Mouse (Mus musculus) left cerebral cortex, adult 2 months (tissue): ENCODE results near the gene Afg3l1. TPM values are rescaled to one million over a fixed set of nuclear protein-coding genes. Genes with fewer than 3 reads are reported as not detected.

Experiments
- DNase-seq, 2 experiments: peaks; one replicate each; pipeline ENCODE4 v3.0.0; 2021 to 2022; ENCODE audit warnings: low spot score in 2 of 2, mixed read lengths in 1 of 2; ENCODE audit errors: extremely low spot score in 1 of 2
- H3K27ac ChIP-seq: fragments of 200-600 bp; 2 replicates; pipeline ENCODE4 v1.8.1; 2022
- H3K4me3 ChIP-seq: fragments of 200-600 bp; 2 replicates; pipeline ENCODE4 v1.8.1; 2022
- CTCF ChIP-seq: fragments of 200-600 bp; IDR thresholded peaks from 2 replicates; pipeline ENCODE4 v1.8.1; 2022; ENCODE audit warnings: antibody characterized with exemption, mild to moderate bottlenecking, moderate library complexity
- intact Hi-C: fragments of 180-260 bp; cut with DNase I; formaldehyde crosslinking; loops from one replicate; pipeline ENCODE4 v1.15.1; 2025
- total RNA-seq, 2 experiments: library from RNA; stranded (reverse); gene quantifications; 2 replicates each; pipeline ENCODE4 v1.2.3; 2021

The Afg3l1 gene
- total RNA-seq, 2 experiments from 2014 or later: 26.3 to 31.1 TPM

DNA sequence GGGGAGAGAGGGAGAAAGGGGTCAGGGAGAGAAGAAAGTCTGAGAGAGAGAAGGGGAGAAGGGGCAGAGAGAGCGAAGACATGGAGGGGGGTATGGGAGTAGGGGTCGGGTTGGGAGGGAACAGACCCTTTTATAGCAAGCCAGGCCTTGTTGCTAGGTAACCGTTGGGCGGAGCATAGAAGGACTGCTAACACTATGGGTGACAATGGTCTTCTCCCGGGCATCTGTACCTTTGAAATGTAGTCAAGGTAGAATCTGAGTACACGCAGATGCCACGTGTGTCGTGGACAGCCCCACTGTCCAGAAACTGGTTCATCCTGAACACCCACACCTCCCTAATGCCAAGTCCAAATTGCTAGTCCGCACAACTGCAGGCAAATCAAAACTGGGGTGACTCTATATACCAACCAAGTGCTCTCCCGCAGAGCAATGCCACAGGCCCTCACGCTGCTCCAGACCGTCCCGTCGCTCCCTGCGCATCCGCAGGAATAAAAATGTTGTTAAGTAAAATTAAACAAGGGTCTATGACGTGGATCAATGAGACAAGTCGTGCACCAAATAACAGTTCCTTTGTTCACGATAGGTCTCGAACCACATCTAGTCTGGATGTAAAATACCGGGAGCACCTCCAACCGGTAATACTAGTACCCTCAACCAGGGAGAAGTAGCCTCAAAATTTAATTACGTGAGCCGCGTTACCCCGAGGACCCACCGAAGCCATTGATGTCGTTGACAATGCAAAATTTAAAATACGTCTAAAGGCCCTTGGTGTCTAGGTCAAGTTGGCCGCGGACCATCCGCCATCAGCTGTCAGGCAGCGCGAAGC is 579 bp upstream of the Afg3l1 start:
- Histone ChIP-seq H3K27ac (peak overlapping the region; percentile 98), H3K4me3 (peak overlapping the region; percentile 97)
- TF ChIP-seq CTCF: no peak
- peak in 1 of 2 experiments; percentile 30 for DNase-seq
- intact Hi-C loops: loop anchor here (5.0 kb wide), 1 partner anchor 35 kb away; no protein-coding TSS in a partner anchor

DNA sequence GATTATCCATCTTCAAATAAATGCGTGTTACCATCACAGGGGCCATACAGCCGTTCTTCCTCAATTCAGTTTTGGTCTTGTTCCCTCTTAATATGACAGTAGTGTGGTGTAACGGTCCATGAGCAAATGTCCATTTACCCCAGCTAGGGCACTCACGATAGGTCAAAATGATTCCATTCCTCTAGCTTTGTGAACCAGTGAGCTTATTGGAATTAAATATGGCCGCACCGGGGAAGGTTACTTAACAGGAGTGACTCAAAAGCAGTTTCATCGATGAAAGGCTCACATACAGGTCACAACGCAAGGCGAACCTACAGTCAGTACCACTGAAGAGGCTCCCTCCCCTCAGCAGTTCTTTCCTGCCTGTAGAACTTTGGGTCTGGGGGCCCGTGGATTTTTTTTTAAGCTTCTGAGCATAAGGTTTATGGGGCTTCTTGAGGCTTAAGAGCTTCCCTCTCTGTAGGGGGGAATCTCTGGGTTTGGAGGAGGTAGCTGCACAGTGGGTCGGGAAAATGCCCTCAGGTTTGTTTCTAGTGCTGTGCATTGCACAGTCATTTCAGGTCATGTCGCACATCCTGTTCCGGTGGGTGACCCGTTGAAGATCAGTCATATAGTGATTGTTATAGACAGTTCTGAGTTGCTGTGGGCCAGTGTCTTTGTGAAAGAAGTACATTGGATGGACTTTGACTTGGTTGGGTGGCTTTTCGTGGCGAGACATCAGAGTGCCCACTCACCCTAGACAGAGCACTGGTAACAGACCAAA is 934 bp downstream of the Afg3l1 start:
- peak overlapping the region; percentile 97 for H3K4me3 ChIP-seq
- intact Hi-C loops: loop anchor here (5.0 kb wide), 1 partner anchor 36 kb away; no protein-coding TSS in a partner anchor
- no peak for TF ChIP-seq CTCF
- no peak for DNase-seq
- peak overlapping the region; percentile 98 for H3K27ac ChIP-seq

DNA sequence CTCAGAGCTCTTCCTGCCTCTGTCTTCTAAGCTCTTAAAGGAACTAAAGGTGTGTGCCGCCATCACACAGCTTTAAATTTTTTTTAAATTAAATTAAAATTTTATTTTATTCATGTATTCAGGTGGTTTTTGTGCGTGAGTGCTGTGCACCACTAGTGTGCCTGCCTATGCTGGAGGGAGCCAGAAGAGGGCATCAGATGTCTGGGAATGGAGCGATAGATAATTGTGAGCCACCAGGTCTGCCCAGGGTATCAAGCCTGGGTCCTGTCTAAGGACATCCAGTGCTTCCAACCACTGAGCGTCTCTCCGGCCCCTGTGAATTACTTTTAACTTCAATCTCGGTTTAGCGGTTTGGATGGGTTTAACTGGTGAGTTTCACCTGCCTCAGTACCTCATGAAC is 4.9 kb downstream of the Afg3l1 start:
- DNase-seq: no peak
- Histone ChIP-seq H3K4me3 (no peak overlapping the region), H3K27ac (no peak overlapping the region)
- TF ChIP-seq CTCF: peak; percentile 38
- intact Hi-C loops: no loop called here

DNA sequence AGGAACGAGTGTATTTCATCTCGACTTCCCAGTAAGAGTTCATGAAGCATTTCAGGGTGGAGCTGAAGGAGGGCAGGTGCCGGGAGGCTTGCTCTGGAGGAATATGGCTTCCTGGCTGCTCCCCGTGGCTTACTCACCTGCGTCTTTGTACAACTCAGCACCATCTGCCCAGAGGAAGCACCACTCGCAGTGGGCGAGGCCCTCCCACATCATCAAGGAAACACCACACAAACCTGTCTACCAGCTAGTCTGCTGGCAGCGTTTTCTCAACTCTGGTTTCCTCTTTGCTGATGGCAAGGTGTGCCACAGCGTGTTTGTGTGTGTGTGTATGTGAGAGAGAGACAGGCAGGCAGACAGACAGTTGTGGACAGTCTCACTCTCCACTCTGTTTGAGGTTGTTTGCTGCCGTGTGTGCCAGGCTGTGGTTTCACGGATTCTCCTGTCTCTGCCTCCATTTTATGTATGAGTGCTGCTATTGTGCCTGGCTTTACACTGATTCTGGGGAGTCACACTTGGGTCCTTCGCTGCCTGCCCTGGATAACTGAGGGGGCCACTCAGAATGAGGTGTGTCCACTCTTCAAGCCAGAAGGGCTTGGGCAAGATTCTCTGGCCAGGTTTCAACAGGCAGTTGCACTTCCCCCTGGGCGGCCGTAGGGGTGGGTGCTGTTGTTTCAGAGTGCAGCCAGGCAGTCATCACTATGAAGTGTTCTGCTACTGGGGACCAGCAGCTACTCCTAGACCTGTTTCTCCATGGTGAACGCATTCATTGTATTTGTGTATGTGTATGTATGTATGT is 13.8 kb downstream of the Afg3l1 start:
- TF ChIP-seq CTCF: no peak
- Histone ChIP-seq H3K27ac (no peak overlapping the region), H3K4me3 (no peak overlapping the region)
- no peak for DNase-seq
- intact Hi-C loops: no loop called here

DNA sequence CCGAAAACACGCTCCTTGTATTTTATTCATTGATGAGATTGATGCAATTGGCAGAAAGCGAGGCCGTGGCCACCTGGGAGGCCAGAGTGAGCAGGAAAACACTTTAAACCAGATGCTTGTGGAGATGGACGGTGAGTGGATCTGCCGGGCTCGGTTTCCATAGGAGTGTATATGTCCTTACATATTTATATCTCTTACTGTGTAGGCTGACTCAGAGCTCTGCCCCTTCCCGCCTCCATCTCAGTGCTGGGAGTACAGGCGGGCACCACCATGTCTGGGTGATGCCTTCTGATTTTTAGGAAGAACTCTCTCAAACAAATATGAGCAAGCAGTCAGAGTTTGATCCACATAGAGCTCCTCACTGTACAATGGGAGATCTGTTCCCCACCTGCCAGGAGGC is 15.2 kb downstream of the Afg3l1 start:
- no peak overlapping the region for H3K27ac ChIP-seq
- intact Hi-C loops: no loop called here
- DNase-seq: no peak
- no peak for TF ChIP-seq CTCF
- no peak overlapping the region for H3K4me3 ChIP-seq

DNA sequence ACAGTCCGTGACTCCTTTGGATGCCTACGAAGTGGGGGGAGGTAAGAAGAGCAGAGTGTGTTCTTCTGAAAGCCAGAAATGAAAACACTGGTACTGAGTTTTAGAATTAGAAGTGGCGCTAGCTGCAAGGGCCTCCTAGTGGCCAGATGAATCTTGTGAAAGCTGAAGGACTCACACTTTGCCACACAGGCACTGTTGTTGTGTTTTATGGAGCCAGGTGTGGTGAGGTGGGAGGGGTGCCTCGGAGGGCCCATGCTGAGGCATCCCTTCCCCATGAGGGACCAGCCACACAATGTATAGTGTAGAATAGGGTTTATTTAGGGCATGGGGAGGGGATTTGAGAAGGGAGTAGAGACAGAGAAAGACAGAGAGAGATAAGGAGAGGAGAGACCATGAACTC is 20.0 kb downstream of the Afg3l1 start:
- intact Hi-C loops: no loop called here
- H3K4me3 ChIP-seq: no peak overlapping the region
- H3K27ac ChIP-seq: no peak overlapping the region
- TF ChIP-seq CTCF: no peak; the same call in 1 of the 2 replicates
- no peak for DNase-seq

DNA sequence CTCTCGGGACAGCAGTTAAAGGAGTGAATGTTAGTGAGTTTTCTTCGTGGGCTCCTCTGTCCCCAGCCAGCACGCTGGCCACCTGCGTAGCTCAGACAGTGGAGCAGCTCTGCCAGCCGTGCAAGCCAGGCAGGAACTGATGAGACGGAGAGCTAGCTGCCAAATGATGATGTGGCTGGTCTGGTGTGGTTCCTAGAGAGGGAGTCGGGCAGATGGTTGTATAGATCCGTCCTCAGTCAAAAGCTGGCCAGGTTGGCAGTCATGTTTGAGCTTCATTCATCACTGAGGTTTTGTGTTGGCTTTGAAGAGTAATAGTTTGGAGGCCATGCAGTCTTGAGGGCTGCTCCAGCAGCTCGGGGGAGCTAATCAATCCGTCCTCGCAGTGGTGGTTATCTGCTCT is 21.3 kb downstream of the Afg3l1 start:
- intact Hi-C loops: no loop called here
- H3K27ac ChIP-seq: no peak overlapping the region
- DNase-seq: no peak
- TF ChIP-seq CTCF: no peak
- H3K4me3 ChIP-seq: no peak overlapping the region

DNA sequence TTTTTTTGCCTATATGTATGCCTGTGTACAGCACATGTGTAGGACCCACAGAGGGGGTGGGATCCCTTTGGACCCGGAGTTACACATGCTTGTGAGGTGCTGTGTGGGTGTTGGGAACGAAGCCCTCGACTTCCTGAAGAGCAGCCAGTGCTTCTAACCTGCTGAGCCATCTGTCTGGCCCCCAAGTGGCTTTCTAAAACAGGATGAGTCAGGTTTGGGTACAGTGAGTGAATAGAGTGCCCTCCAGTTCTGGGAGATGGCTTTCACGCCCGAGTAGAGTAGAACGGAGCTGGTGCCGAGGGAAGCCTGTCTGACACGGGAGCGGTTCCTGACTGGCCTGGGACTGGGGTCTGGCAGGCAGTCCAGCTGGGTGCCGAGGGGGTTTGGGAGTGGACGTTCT is 21.9 kb downstream of the Afg3l1 start:
- no peak for DNase-seq
- intact Hi-C loops: no loop called here
- H3K27ac ChIP-seq: no peak overlapping the region
- no peak overlapping the region for H3K4me3 ChIP-seq
- TF ChIP-seq CTCF: no peak

DNA sequence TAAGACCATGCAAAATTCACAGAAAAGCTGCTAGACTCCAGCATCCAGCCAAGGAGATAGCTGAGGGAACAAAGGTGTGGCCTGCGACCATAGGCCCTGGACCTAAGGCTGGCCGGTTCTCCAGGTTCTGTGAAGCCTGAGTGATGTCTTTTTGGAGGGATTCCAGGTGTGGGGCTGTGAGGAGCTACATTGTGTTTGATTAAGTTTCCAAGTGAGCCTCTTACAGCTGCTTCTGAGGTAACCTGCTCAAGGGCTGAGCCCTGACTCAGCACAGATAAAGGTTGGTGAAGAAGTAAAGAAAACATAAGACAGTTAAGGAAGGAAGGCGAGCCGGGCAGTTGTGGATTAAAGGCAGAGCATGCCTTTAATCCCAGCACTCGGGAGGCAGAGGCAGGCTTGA is 24.5 kb downstream of the Afg3l1 start:
- Histone ChIP-seq H3K27ac (no peak overlapping the region), H3K4me3 (no peak overlapping the region)
- DNase-seq: no peak
- intact Hi-C loops: no loop called here
- TF ChIP-seq CTCF: no peak

DNA sequence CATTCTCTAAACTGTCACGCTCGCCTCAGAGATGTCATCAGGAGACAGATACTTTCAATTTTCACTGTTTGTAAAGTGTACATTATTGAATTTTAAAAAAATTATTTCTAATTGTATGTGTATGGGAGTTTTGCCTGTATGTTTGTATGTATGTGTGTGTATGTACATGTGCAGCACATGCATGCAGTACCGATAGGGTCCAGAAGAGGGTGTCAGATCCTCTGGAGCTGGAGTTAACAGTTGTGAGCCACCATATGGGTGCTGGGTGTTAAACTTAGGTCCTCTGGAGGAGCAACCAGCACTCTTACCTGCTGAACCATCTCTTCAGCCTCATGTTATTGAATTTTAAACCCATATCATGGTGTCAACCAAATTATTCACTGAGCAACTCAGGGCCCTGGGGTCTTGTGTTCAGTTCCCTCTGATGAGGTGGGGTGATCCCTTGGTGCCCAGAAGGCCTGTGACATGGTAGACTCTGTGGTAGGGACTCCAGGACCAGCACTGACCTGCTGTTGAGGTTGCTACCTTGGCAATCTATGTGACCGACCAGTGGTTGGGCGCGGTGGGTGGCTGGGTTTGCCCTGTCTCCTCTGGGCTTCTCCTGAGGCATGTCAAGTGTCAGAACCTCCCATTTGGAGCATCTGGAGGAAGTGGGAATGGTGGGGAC is 26.2 kb downstream of the Afg3l1 start:
- Histone ChIP-seq H3K27ac (no peak overlapping the region), H3K4me3 (no peak overlapping the region)
- peak; percentile 26 for TF ChIP-seq CTCF
- DNase-seq: no peak
- intact Hi-C loops: no loop called here

DNA sequence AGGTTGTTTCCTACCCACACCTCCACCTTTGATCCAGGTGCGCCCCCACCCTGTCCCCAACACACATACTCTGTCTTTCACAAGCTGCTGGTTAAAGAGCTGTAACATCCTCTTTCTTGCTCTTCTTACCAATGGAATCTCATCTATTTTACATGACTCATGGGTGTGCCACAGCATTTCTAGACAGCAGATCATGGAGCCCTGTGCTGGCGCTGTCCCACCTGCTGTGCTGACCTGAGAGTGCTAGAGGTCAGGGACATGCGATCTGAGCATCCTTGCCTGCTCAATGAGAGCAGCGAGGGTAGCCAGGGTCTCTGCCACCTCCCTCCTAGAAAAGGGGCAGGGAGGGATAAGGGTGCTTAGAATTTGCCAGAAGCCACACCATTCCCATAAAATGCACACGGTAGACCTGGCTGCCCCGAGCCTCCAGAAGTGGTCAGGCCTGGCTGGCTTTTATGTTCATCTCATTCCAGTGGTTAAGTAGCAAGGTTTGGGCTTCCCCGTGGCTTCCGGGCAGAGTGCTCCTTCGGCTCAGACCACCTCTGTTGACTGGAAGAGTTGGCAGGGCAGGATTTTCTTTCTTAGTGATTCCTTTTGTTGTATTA is 27.0 kb downstream of the Afg3l1 start:
- H3K27ac ChIP-seq: no peak overlapping the region
- no peak overlapping the region for H3K4me3 ChIP-seq
- no peak for DNase-seq
- no peak for TF ChIP-seq CTCF
- intact Hi-C loops: no loop called here
